Mouse (Mus musculus) mouse embryonic stem cell (cell line): ENCODE results near the gene Caap1.

Experiments used
- in situ Hi-C, 2 experiments: fragments of 300-500 bp; cut with MboI; formaldehyde crosslinking; loops; 1 replicate in 1 of 2; 3 replicates in 1 of 2; pipeline ENCODE4 v1.14.3; 2019 to 2020; ENCODE audit warnings: low sequenced_read_pairs in 2 of 2, low pct_unique_long_range_greater_than_20kb in 1 of 2, mixed read lengths in 1 of 2; ENCODE audit not compliant: unreplicated experiment in 1 of 2

Caap1 gene

DNA sequence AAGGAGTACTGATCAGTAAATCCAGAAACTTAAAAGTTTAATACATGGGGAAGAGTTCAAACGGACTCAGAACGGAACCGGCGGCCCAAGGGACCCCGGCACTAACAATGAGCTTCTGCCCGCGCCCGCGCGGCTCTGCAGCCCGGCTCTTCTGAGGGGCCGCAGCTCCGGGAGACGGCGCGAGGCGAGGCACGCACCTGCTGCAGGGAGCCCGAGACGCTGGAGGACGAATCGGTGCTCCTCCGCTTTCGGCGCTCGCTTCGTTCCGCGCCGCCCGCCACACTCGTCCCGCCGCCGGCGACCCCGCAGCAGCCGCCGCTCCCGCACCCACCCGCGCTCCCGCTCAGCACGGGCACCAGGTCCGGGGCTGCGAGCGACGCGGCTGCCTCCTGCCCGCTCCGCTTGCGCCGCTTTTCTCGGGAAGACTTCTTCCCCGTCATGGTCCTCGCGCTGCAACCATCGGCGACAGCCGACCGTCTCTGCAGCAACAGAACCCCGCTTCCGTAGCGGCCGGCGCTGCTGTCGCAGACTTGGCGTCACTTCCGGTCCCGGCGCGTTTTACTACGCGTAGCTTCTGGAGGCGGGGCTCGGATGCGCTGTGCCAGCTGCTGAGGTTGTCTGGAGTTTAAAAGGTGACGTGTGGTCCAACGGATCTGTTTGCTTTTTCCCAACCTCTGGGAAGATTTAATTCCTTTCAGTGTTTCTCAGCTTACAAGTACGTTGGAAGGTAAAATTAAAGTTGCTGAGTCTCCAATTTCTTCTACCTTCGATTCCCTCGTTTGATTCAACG, at the start of gene Caap1, which contains the start of gene Gm10306:
Gene Caap1, minus strand, starts transcription at position 532 of the 790 bp plus-strand sequence.
Gene Gm10306, plus strand, starts transcription at position 282 of the 790 bp plus-strand sequence.
- in situ Hi-C loops, result no loop called here

DNA sequence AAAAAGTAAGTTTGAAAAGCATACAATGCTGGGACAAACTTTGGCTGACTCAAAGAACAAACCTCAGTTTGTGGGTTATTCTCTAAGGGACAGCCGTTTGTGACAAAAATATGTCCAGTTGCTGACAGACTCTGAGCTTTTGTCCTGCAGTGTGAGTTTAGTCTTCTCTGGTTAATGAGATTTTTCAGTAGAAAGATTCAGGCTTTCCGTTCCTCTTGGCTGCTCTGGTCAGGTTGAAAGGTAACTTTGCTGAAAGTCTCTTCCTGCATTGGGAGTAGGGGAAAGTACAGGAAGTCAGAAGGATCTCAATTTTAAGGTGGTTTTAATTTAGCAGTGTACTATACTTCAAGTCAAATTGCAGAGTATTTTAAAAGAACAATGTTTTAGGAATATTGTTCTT, 49.0 kb upstream of the Caap1 start:
- in situ Hi-C loops, result no loop called here

DNA sequence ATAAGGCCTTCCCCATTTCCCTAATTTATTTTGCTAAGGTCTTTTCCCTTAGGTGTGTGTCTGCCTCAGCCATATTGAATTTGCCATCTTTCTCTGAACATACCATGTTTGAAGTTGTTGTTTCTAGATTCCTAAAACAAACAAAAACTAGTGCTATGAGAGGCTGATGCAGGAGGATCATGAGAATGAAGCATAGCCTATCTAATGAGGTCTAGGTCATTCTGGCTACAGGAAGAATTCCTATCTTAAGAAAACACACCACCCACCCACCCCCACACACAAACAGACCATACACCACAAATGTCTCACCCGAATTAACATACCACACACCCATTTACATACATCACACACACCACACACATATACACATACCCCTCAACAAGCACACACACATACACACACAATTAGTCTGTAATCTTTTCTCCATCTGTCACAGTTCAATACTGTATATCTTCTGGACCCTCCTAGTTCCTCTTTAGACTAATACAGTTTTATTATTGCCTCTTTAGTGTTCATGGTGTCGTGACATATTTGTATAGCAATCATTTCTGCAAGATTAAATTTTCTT, 47.9 kb upstream of the Caap1 start:
- in situ Hi-C loops, result no loop called here

DNA sequence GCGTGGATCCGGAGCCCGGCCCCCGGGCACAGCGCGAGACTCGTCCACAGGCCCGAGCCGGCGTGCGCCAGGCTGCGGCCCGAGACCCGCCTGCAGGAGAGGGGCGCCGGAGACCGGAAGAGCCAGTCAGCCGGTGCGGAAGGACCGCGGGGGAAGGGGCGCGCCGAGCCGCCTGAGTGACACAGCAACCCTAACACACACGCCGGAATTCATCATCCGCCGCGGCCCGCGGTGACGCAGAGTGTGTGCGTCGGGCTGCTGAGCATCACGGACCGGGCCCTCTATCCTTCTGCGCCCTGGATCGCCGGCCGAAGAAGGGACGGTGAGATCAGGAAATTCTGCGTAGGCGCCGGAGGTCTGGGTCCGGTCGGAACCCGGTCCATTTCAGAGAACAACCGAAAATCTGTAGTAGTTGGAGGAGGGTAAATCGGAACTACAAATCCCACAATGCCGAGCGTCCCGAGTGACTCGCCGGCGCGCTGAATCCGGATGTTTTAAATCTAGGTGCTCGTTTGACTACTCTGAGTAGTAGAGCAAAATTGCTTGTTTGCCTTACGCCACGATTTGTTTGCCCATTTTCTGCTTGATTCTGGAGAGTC, 46.5 kb upstream of the Caap1 start, which contains the start of gene Plaa:
Gene Plaa, minus strand, starts transcription at position 214 of the 599 bp plus-strand sequence.
- in situ Hi-C loops, result no loop called here

GRCm38 (mm10) chr4:94602496-94603030, 46.0 kb upstream of the Caap1 start:
- in situ Hi-C loops, result no loop called here

GRCm38 (mm10) chr4:94601395-94601794, 44.8 kb upstream of the Caap1 start:
- in situ Hi-C loops, result no loop called here

DNA sequence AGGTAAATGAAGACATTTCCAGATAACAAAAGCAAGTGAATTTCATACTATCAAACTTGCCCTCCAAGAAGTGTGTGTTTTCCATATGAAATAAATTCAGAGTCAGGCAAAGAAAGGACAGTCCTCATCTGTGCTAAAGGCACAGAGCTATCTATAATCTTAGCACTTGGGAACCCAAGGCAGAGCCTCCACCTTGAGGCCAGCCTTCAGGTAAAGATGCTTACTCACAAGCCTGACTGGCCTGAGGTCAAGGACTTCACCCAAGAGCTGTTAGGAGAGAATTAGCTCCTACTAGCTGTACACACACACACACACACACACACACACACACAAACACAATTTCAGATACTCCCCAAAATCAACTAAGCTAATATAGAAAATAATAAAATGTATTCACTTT, 36.1 kb upstream of the Caap1 start:
- in situ Hi-C loops, result no loop called here

DNA sequence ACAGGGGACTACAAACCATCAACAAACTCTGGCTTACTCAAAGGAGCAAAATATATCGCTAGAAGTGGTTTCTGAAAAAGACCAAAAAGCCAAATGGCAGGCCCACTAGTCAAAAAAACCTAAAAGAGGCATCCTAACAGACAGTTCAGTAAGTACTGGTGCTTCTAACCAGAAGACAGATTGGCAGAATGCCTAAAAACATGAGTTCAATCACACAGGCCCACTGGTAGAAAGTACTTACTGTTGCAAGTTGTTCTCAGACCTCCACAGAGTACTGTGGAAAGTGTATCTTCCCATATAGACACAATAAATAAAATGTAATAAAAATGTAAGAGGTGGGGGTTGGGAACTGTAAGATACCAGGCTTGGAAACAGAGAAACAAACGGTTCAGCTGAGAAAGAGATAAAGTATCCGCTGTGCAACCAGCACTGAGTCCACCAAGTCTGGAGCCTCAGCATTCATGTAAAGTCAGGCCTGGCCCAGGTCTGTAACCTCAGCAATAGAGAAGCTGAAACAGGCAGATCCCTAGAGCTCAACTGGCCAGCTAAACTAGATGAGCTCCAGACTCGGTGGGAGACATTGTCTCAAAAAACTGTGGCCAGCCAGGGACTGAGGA, 35.3 kb upstream of the Caap1 start:
- in situ Hi-C loops, result no loop called here

DNA sequence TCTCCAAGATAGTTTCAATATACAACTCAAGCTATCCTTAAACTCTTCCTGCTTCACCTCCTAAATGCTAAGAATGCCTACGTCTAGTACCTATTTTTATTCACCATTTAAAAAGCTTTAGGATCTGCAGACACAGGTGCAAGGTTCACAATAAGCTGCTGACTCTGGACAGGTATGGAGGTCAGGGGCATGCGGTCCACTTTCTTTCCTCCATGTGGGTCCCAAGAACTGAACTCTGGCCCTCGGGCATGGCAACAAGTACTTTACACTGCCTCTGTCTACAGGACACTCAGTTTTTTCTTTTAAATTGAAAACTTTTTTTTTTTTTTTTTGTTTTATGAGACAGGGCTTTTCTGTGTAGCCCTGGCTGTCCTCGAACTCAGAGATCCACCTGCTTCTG, 16.1 kb upstream of the Caap1 start:
- in situ Hi-C loops, result no loop called here

GRCm38 (mm10) chr4:94564297-94564696, 7.7 kb upstream of the Caap1 start:
- in situ Hi-C loops, result no loop called here

- in situ Hi-C loops, result no loop called here
These were observed 5.5 kb upstream of the Caap1 start for GRCm38 (mm10) chr4:94561954-94562648.

DNA sequence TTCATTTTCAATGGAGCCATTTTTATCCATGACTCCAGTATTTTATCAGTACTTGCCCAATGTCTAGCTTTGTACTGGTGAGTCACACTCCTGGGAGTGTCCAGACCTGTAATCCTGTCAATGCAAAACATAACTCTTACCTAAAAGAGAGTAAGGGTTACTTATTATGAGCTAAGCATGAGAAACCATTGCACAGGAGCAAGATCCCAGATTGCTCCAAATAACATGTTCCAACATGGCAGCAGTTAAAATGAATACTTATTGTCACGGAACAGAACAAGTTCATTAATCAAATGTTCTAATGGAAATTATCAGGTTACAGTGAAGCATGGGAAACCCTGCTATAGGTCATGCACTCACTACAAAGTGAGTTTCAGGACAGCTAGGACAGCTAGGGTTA, 3.7 kb upstream of the Caap1 start:
- in situ Hi-C loops, result no loop called here

DNA sequence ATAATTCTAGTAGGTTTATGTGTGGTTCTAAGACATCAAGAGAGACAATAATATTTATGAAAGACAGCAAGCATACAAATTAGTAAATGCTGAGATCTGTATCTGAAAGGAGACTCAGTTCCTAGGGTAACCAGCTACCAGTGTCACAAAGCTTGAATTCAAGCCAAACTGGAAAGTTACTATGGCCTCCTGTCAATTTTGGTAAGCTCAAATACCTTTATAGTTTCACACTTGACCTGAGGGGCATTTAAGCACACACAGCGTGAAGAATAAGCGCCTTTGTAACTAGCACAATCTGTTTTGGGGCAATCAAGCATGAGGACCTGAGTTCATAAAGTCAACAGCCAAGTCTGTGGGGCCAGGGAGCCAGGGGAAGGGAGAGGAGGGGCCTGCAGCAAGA, 2.7 kb upstream of the Caap1 start:
- in situ Hi-C loops, result no loop called here

DNA sequence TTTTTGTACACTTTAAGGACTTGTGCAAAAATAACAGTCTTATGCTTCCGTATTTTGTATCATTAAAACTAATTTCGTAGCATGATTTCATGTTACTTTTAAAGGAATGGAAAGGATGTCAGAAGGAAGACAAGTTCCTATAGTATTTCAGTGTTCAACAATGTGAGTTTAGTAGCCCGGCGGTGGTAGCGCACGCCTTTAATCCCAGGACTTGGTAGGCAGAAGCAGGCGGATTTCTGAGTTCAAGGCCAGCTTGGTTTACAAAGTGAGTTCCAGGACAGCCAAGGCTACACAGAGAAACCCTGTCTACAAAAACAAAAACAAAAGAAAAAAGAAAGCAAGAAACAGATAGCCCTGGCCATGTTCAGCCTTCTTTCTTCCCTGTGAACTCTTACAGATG, 549 bp upstream of the Caap1 start:
- in situ Hi-C loops, result no loop called here

DNA sequence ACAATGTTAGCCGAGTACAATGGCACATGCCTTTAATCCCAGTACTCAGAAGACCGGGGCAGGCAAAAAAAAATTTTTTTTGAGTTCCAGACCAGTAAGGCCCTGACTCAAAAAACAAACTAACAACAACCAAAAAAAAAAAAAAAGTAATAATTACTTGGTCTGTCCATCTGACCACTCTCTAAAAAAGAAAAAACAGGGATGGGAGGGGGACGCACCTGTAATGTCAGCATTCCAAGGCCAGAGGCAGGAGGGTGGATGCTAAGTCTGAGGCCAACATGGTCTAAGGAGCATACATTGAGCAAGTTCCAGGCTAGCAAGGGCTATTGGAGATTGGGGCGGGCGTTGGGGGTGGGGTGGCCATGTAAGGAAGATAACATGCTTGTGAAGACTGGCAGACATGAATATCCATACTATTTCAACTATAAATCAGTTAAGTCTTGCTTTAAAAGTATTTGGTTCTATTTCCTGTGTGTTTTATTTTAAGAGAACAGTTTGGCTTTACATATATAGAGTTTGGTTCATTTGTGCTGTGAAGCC, 1.6 kb downstream of the Caap1 start:
- in situ Hi-C loops, result no loop called here

- in situ Hi-C loops, result no loop called here
These were observed 12.3 kb downstream of the Caap1 start for GRCm38 (mm10) chr4:94544321-94544720.

GRCm38 (mm10) chr4:94543041-94543440, 13.6 kb downstream of the Caap1 start:
- in situ Hi-C loops, result no loop called here

DNA sequence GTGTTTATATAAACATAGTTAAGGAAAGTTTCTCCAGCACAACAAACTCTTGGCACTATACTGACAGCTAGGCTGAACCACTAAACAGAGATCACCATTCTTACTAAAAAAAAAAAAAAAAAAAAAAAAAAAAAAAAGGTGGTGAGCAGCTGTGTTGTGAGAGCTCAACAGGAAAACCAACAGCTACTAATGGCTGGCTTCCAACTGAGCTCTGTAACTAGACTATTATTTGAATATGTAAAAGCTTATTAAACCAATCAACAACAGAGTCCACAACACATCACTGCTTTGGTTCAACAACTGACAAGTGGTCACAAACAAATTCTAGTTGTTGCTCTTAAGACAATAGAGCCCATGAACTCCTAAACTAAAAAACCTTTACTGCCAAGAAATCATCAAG, 23.4 kb downstream of the Caap1 start:
- in situ Hi-C loops, result no loop called here
